Comparison of ENCODE assay signal across 17 mouse cellular contexts in genomic region chr4:40195336-40195735, GRCm38 (mm10).
"Had no signal": no experiment of that assay in that cellular context is flagged by ENCODE, and none has a peak within 500 bp of the region (broad histone marks: within the 10 kb centered on the region; RNA-seq: fewer than 3 reads in every experiment).

No protein-coding gene starts in this region.

- DNase-seq: gastrocnemius, adult 2 months; gastrocnemius, postnatal 10 days; gastrocnemius, postnatal 25 days; heart, adult 11 months; heart, adult 2 months; heart, postnatal 14 days; heart, postnatal 36 days; kidney, adult 11 months; kidney, adult 2 months; kidney, adult 9 months; kidney, postnatal 14 days; kidney, postnatal 36 days; layer of hippocampus, adult 9-11 months; layer of hippocampus, postnatal 36 days; left cerebral cortex, postnatal 4 days had no signal

- ATAC-seq: hindbrain, postnatal 0 days; intestine, embryonic 16.5 days had no signal
